Mouse (Mus musculus) MEL-GATA-1-ER (cell line): ENCODE results near the gene Gm21797.
"Not testable (repeated sequence)": the region's sequence is repeated elsewhere in the genome, so short reads cannot be mapped to it uniquely, and the experiment has no call there.

Experiments
- DNase-seq: peaks from one replicate; pipeline ENCODE4 v3.0.0-alpha.2; 2012; ENCODE audit warnings: low read depth; ENCODE audit errors: extremely low read depth

The Gm21797 gene

GRCm38 (mm10) chrY:40775665-40776064 lies at the start of gene Gm21797:
Gm21797 (minus strand) TSS chrY:40775765.
- DNase-seq: not testable (repeated sequence)

- not testable (repeated sequence) for DNase-seq
These were observed 29.0 kb upstream of the Gm21797 start, which contains the start of gene Gm20795 for GRCm38 (mm10) chrY:40804614-40805013. Gm20795 (plus strand) TSS chrY:40804914.
